Mouse (Mus musculus) embryonic facial prominence, embryonic 10.5 days (tissue): Measurements from ENCODE around the gene Alkbh7. TPM values are rescaled to one million over a fixed set of nuclear protein-coding genes. Genes with fewer than 3 reads are reported as not detected.

ENCODE experiments used
- DNase-seq: peaks from one replicate; pipeline ENCODE4 v3.0.0-alpha.2; 2017; ENCODE audit warnings: low spot score
- H3K27ac ChIP-seq: fragments of 300-500 bp; sonication (generic); replicated peaks from 2 replicates; pipeline ENCODE4 v1.5.1; 2016; ENCODE audit warnings: mild to moderate bottlenecking
- H3K27me3 ChIP-seq: fragments of 300-500 bp; sonication (generic); replicated peaks from 2 replicates; pipeline ENCODE4 v1.6.1; 2016; ENCODE audit warnings: low read depth, mild to moderate bottlenecking; ENCODE audit not compliant: poor library complexity, severe bottlenecking
- H3K36me3 ChIP-seq: fragments of 300-500 bp; sonication (generic); replicated peaks from 2 replicates; pipeline ENCODE4 v1.6.1; 2016; ENCODE audit warnings: mild to moderate bottlenecking, moderate library complexity
- H3K4me1 ChIP-seq: fragments of 300-500 bp; sonication (generic); 2 replicates; pipeline ENCODE4 v1.6.1; 2016
- H3K4me3 ChIP-seq: fragments of 300-500 bp; sonication (generic); 2 replicates; pipeline ENCODE4 v1.5.1; 2016; ENCODE audit warnings: mild to moderate bottlenecking, moderate library complexity
- H3K9me3 ChIP-seq: fragments of 300-500 bp; sonication (generic); 2 replicates; pipeline ENCODE4 v1.6.1; 2016; ENCODE audit warnings: mild to moderate bottlenecking
- WGBS: fragments of 180-500 bp; shearing (Covaris S2); methylation state at CpG from one replicate; pipeline ENCODE4 v1.1.7; 2016; 5-methylcytosine and 5-hydroxymethylcytosine counted together
- polyA plus RNA-seq: library from polyadenylated mRNA; unstranded; fragments of >200 nt; fragmentation: Nextera tagmentation; extraction: Ambion mirVana; gene quantifications from 2 replicates; pipeline ENCODE4 v1.2.1, GENCODE M21; 2016

The Alkbh7 gene
- polyA plus RNA-seq, 1 experiment from 2014 or later = 42.5 TPM

GRCm38 (mm10) chr17:57019693-57020092 lies 22.6 kb downstream of the Alkbh7 start:
- H3K4me1 ChIP-seq = no peaks in the 10 kb centered on the region
- H3K9me3 ChIP-seq = no peaks in the 10 kb centered on the region
- no peak overlapping the region for H3K4me3 ChIP-seq
- no peak for DNase-seq
- peaks cover 59% of the 10 kb centered on the region for H3K36me3 ChIP-seq
- no peaks in the 10 kb centered on the region for H3K27me3 ChIP-seq
- H3K27ac ChIP-seq = no peak overlapping the region
- 88% methylated on average over 2 of the region's 2 CpGs for WGBS

- 93% methylated on average over 5 of the region's 5 CpGs for WGBS
- Histone ChIP-seq H3K4me3 (no peak overlapping the region), H3K36me3 (peaks cover 72% of the 10 kb centered on the region), H3K27ac (no peak overlapping the region), H3K9me3 (no peaks in the 10 kb centered on the region), H3K4me1 (no peaks in the 10 kb centered on the region), H3K27me3 (no peaks in the 10 kb centered on the region)
- no peak for DNase-seq
These were observed 23.8 kb downstream of the Alkbh7 start for GRCm38 (mm10) chr17:57020960-57021359.

- Histone ChIP-seq H3K27ac (no peak overlapping the region), H3K9me3 (no peaks in the 10 kb centered on the region), H3K27me3 (no peaks in the 10 kb centered on the region), H3K36me3 (peaks cover 72% of the 10 kb centered on the region), H3K4me3 (no peak overlapping the region), H3K4me1 (peaks cover 23% of the 10 kb centered on the region)
- no peak for DNase-seq
- WGBS = 93% methylated on average over 4 of the region's 4 CpGs
These were observed 30.3 kb downstream of the Alkbh7 start for GRCm38 (mm10) chr17:57027471-57027870.

GRCm38 (mm10) chr17:57029691-57030090 lies 32.6 kb downstream of the Alkbh7 start:
- H3K4me1 ChIP-seq = peaks cover 24% of the 10 kb centered on the region
- H3K9me3 ChIP-seq = no peaks in the 10 kb centered on the region
- H3K4me3 ChIP-seq = peak overlapping the region; percentile 84
- DNase-seq = no peak
- 0 out of 2 replicates have a peak overlapping the region, but pooled peaks have one; percentile 99 for H3K27ac ChIP-seq
- no peaks in the 10 kb centered on the region for H3K27me3 ChIP-seq
- 56% methylated on average over 8 of the region's 8 CpGs for WGBS
- peaks cover 50% of the 10 kb centered on the region for H3K36me3 ChIP-seq

GRCm38 (mm10) chr17:57030931-57031660 lies 34.0 kb downstream of the Alkbh7 start, which contains the start of gene Khsrp:
TSS of gene Khsrp (minus strand) at chr17:57031522.
- peak; percentile 77 for DNase-seq
- peak within 1 kb of the TSS; percentile 84 for H3K4me3 ChIP-seq
- H3K27me3 ChIP-seq = no peaks in the 10 kb centered on the region
- peaks cover 36% of the 10 kb centered on the region for H3K36me3 ChIP-seq
- under 1% methylated on average over 99 of the region's 99 CpGs for WGBS
- H3K9me3 ChIP-seq = no peaks in the 10 kb centered on the region
- H3K4me1 ChIP-seq = peaks cover 24% of the 10 kb centered on the region
- H3K27ac ChIP-seq = peak within 1 kb of the TSS; percentile 99

GRCm38 (mm10) chr17:57031661-57032420 lies 34.7 kb downstream of the Alkbh7 start:
- Histone ChIP-seq H3K27ac (peak overlapping the region; percentile 99), H3K4me1 (peaks cover 24% of the 10 kb centered on the region), H3K27me3 (peaks cover 3% of the 10 kb centered on the region; the same call in 1 of the 2 replicates), H3K9me3 (no peaks in the 10 kb centered on the region), H3K4me3 (peak overlapping the region; percentile 84), H3K36me3 (peaks cover 28% of the 10 kb centered on the region)
- under 1% methylated on average over 38 of the region's 38 CpGs for WGBS
- DNase-seq = peak; percentile 99

GRCm38 (mm10) chr17:57032854-57033253 lies 35.7 kb downstream of the Alkbh7 start:
- Histone ChIP-seq H3K9me3 (no peaks in the 10 kb centered on the region), H3K36me3 (peaks cover 18% of the 10 kb centered on the region), H3K27me3 (peaks cover 11% of the 10 kb centered on the region), H3K4me3 (peak overlapping the region; percentile 84), H3K4me1 (peaks cover 24% of the 10 kb centered on the region), H3K27ac (peak overlapping the region; percentile 87; the same call in 1 of the 2 replicates)
- 78% methylated on average over 4 of the region's 4 CpGs for WGBS
- DNase-seq = no peak

GRCm38 (mm10) chr17:57038978-57039377 lies 41.8 kb downstream of the Alkbh7 start:
- 37% methylated on average over 8 of the region's 8 CpGs for WGBS
- Histone ChIP-seq H3K9me3 (no peaks in the 10 kb centered on the region), H3K27ac (no peak overlapping the region), H3K4me3 (no peak overlapping the region), H3K4me1 (peaks cover 2% of the 10 kb centered on the region; the same call in 1 of the 2 replicates), H3K27me3 (peaks cover 24% of the 10 kb centered on the region), H3K36me3 (no peaks in the 10 kb centered on the region)
- no peak for DNase-seq

GRCm38 (mm10) chr17:57041554-57041953 lies 44.4 kb downstream of the Alkbh7 start, which contains the start of gene Slc25a41:
TSS of gene Slc25a41 (minus strand) at chr17:57041654.
- H3K9me3 ChIP-seq = no peaks in the 10 kb centered on the region
- no peak within 1 kb of the TSS for H3K27ac ChIP-seq
- WGBS = 69% methylated on average over 8 of the region's 8 CpGs
- no peak within 1 kb of the TSS for H3K4me3 ChIP-seq
- peaks cover 2% of the 10 kb centered on the region; the same call in 1 of the 2 replicates for H3K4me1 ChIP-seq
- no peak for DNase-seq
- peaks cover 10% of the 10 kb centered on the region; the same call in 1 of the 2 replicates for H3K36me3 ChIP-seq
- peaks cover 24% of the 10 kb centered on the region for H3K27me3 ChIP-seq

- H3K27ac ChIP-seq = no peak overlapping the region
- H3K36me3 ChIP-seq = peaks cover 26% of the 10 kb centered on the region
- H3K9me3 ChIP-seq = no peaks in the 10 kb centered on the region
- WGBS = 36% methylated on average over 5 of the region's 5 CpGs
- no peak overlapping the region for H3K4me3 ChIP-seq
- H3K27me3 ChIP-seq = no peaks in the 10 kb centered on the region
- H3K4me1 ChIP-seq = 0 out of 2 replicates have a peak, but pooled peaks cover 3% of the 10 kb centered on the region
- no peak for DNase-seq
These were observed 50.3 kb downstream of the Alkbh7 start for GRCm38 (mm10) chr17:57047406-57047805.

- Histone ChIP-seq H3K27ac (no peak overlapping the region), H3K36me3 (peaks cover 40% of the 10 kb centered on the region), H3K4me1 (0 out of 2 replicates have a peak, but pooled peaks cover 3% of the 10 kb centered on the region), H3K9me3 (no peaks in the 10 kb centered on the region), H3K27me3 (no peaks in the 10 kb centered on the region), H3K4me3 (no peak overlapping the region)
- 96% methylated on average over 3 of the region's 3 CpGs for WGBS
- no peak for DNase-seq
These were observed 51.7 kb downstream of the Alkbh7 start for GRCm38 (mm10) chr17:57048816-57049215.
